Mouse (Mus musculus): ENCODE measurements around the gene Isyna1. TPM values are rescaled to one million over a fixed set of nuclear protein-coding genes. Genes with fewer than 3 reads are reported as not detected.

Gene Isyna1
- polyA plus RNA-seq, 2 experiments = 30.2 to 61.3 TPM

- no peaks in the 10 kb centered on the region for H3K9me3 ChIP-seq (ENCODE audit: control insufficient read depth, low read length)
- DNase-seq (ENCODE audit: low read depth in 3 of 3, low spot score in 3 of 3) (no peak), ATAC-seq (ENCODE audit: insufficient read depth) (no peak)
- no peaks in the 10 kb centered on the region for H3K27me3 ChIP-seq (ENCODE audit: control insufficient read depth, insufficient read depth, low read length)
- H3K36me3 ChIP-seq (replicated peaks; ENCODE audit: control insufficient read depth, insufficient read depth, low read depth) = peaks cover 3% of the 10 kb centered on the region; the same call in 1 of the 2 replicates
- H3K4me1 ChIP-seq (replicated peaks; ENCODE audit: control insufficient read depth in 2 of 2, insufficient read depth in 2 of 2, low read length in 1 of 2) = peaks cover 0 to 8% of the 10 kb centered on the region in 2 experiments; a peak in 2 of 4 replicates
- no peak overlapping the region for H3K9ac ChIP-seq (replicated peaks)
- no peak overlapping the region for H3K4me3 ChIP-seq (ENCODE audit: insufficient read depth in 1 of 2, low read depth in 2 of 2, low read length in 2 of 2)
- no peak overlapping the region for H3K27ac ChIP-seq
- no peak overlapping the region for H3K4me2 ChIP-seq (ENCODE audit: low read depth)
- TF ChIP-seq EP300 (IDR thresholded peaks at IDR 0.05; ENCODE audit: low read depth) (no peak), CTCF (IDR thresholded peaks at IDR 0.05; ENCODE audit: low read depth) (no peak)
Measured at GRCm38 (mm10) chr8:70574302-70574701, 19.9 kb upstream of the Isyna1 start.

DNA sequence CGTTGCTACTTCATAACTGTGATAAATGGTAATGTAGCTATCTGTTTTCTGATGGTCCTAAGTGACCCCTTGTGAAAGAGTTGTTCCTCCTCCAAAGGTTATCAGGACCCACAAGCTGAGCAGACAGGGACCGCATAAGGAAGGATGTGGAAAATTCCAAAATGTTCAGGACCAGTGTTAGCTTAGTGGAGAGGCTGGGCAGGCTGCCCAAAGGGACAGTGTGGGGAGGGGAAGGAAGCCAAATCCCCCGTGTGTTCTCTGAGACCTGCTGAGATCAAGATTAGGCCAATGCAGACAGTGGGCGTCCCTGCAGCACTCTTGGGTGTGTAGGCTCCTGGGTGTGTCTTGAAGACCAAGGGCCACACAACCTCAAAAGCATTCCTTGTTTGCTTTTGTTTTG lies 19.3 kb upstream of the Isyna1 start:
- Histone ChIP-seq H3K4me3 (ENCODE audit: insufficient read depth in 1 of 2, low read depth in 2 of 2, low read length in 2 of 2) (no peak overlapping the region), H3K27me3 (ENCODE audit: control insufficient read depth, insufficient read depth, low read length) (no peaks in the 10 kb centered on the region), H3K4me2 (ENCODE audit: low read depth) (no peak overlapping the region), H3K9ac (replicated peaks) (no peak overlapping the region), H3K4me1 (replicated peaks; ENCODE audit: control insufficient read depth in 2 of 2, insufficient read depth in 2 of 2, low read length in 1 of 2) (peaks cover 0 to 8% of the 10 kb centered on the region in 2 experiments; a peak in 2 of 4 replicates), H3K9me3 (ENCODE audit: control insufficient read depth, low read length) (no peaks in the 10 kb centered on the region), H3K27ac (no peak overlapping the region), H3K36me3 (replicated peaks; ENCODE audit: control insufficient read depth, insufficient read depth, low read depth) (peaks cover 4% of the 10 kb centered on the region; the same call in 1 of the 2 replicates)
- ATAC-seq (ENCODE audit: insufficient read depth) (no peak), DNase-seq (ENCODE audit: low read depth in 3 of 3, low spot score in 3 of 3) (no peak)
- WGBS (ENCODE audit: insufficient replicate concordance) = 44% methylated on average over 4 of the region's 4 CpGs
- no peak for TF ChIP-seq CTCF (IDR thresholded peaks at IDR 0.05; ENCODE audit: low read depth)
- TF ChIP-seq EP300 (IDR thresholded peaks at IDR 0.05; ENCODE audit: low read depth) = no peak

DNA sequence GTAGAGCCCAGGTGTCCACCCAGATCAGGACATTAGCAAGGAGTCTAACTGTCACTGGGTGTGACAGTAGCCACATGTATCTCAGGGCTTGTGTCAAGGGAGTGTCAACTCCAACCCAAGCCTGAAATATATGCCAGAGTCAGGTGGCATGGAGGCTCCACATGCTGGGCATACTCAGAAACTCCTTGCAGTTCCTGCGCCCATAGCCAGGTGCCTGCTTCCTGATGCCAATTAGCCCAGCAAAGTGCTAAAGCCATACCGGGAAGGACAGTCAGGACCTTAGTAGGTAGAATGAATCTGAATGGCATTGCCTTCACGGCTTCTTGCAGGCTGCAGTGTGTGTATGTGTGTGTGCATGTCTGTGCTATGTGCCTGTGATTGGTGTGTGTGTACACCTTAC lies 17.0 kb upstream of the Isyna1 start:
- no peak for ATAC-seq (ENCODE audit: insufficient read depth)
- Histone ChIP-seq H3K27me3 (ENCODE audit: control insufficient read depth, insufficient read depth, low read length) (no peaks in the 10 kb centered on the region), H3K27ac (no peak overlapping the region), H3K4me3 (ENCODE audit: insufficient read depth in 1 of 2, low read depth in 2 of 2, low read length in 2 of 2) (no peak overlapping the region), H3K4me2 (ENCODE audit: low read depth) (no peak overlapping the region), H3K9ac (replicated peaks) (no peak overlapping the region), H3K4me1 (replicated peaks; ENCODE audit: control insufficient read depth in 2 of 2, insufficient read depth in 2 of 2, low read length in 1 of 2) (peaks cover 0 to 8% of the 10 kb centered on the region in 2 experiments; a peak in 2 of 4 replicates), H3K9me3 (ENCODE audit: control insufficient read depth, low read length) (no peaks in the 10 kb centered on the region), H3K36me3 (replicated peaks; ENCODE audit: control insufficient read depth, insufficient read depth, low read depth) (peaks cover 20% of the 10 kb centered on the region)
- no peak for DNase-seq (ENCODE audit: low read depth in 3 of 3, low spot score in 3 of 3)
- TF ChIP-seq CTCF (IDR thresholded peaks at IDR 0.05; ENCODE audit: low read depth) = no peak
- TF ChIP-seq EP300 (IDR thresholded peaks at IDR 0.05; ENCODE audit: low read depth) = no peak
- 75% methylated on average over 3 of the region's 3 CpGs for WGBS (ENCODE audit: insufficient replicate concordance)

GRCm38 (mm10) chr8:70583476-70584387 lies 10.4 kb upstream of the Isyna1 start:
- Histone ChIP-seq H3K9me3 (ENCODE audit: control insufficient read depth, low read length) (no peaks in the 10 kb centered on the region), H3K36me3 (replicated peaks; ENCODE audit: control insufficient read depth, insufficient read depth, low read depth) (peaks cover 42% of the 10 kb centered on the region), H3K4me1 (replicated peaks; ENCODE audit: control insufficient read depth in 2 of 2, insufficient read depth in 2 of 2, low read length in 1 of 2) (no peaks in the 10 kb centered on the region), H3K4me2 (ENCODE audit: low read depth) (no peak overlapping the region), H3K27ac (no peak overlapping the region), H3K27me3 (ENCODE audit: control insufficient read depth, insufficient read depth, low read length) (no peaks in the 10 kb centered on the region), H3K9ac (replicated peaks) (no peak overlapping the region), H3K4me3 (ENCODE audit: insufficient read depth in 1 of 2, low read depth in 2 of 2, low read length in 2 of 2) (no peak overlapping the region)
- DNase-seq (ENCODE audit: low read depth in 3 of 3, low spot score in 3 of 3) (no peak), ATAC-seq (ENCODE audit: insufficient read depth) (no peak)
- TF ChIP-seq CTCF (IDR thresholded peaks at IDR 0.05; ENCODE audit: low read depth) (no peak), EP300 (IDR thresholded peaks at IDR 0.05; ENCODE audit: low read depth) (no peak)
- 84% methylated on average over 18 of the region's 18 CpGs for WGBS (ENCODE audit: insufficient replicate concordance)

GRCm38 (mm10) chr8:70584606-70585257 lies 9.4 kb upstream of the Isyna1 start:
- Histone ChIP-seq H3K4me1 (replicated peaks; ENCODE audit: control insufficient read depth in 2 of 2, insufficient read depth in 2 of 2, low read length in 1 of 2) (no peaks in the 10 kb centered on the region), H3K27me3 (ENCODE audit: control insufficient read depth, insufficient read depth, low read length) (no peaks in the 10 kb centered on the region), H3K9ac (replicated peaks) (no peak overlapping the region), H3K4me3 (ENCODE audit: insufficient read depth in 1 of 2, low read depth in 2 of 2, low read length in 2 of 2) (no peak overlapping the region), H3K4me2 (ENCODE audit: low read depth) (no peak overlapping the region), H3K27ac (no peak overlapping the region), H3K36me3 (replicated peaks; ENCODE audit: control insufficient read depth, insufficient read depth, low read depth) (peaks cover 39% of the 10 kb centered on the region), H3K9me3 (ENCODE audit: control insufficient read depth, low read length) (no peaks in the 10 kb centered on the region)
- no peak for DNase-seq (ENCODE audit: low read depth in 3 of 3, low spot score in 3 of 3)
- TF ChIP-seq CTCF (IDR thresholded peaks at IDR 0.05; ENCODE audit: low read depth) (no peak), EP300 (IDR thresholded peaks at IDR 0.05; ENCODE audit: low read depth) (no peak)
- ATAC-seq (ENCODE audit: insufficient read depth) = peak; percentile 6; the same call in 1 of the 2 replicates
- 81% methylated on average over 9 of the region's 9 CpGs for WGBS (ENCODE audit: insufficient replicate concordance)

Data from liver, embryonic 14.5 days (tissue).